Mouse (Mus musculus) midbrain, embryonic 11.5 days (tissue): Measurements from ENCODE around the gene Cracr2a. TPM values are rescaled to one million over a fixed set of nuclear protein-coding genes. Genes with fewer than 3 reads are reported as not detected.

Source experiments
- ATAC-seq: fragments of 200-750 bp; cut with Nextera tagmentation; 2 replicates; pipeline ENCODE4 v1.8.0; 2017; ENCODE audit warnings: moderate TSS enrichment, moderate library complexity; ENCODE audit not compliant: low FRiP score
- DNase-seq: peaks from one replicate; pipeline ENCODE4 v3.0.0; 2015; ENCODE audit warnings: low spot score; ENCODE audit errors: missing footprints
- H3K27ac ChIP-seq: fragments of 300-500 bp; sonication (generic); 2 replicates; pipeline ENCODE4 v1.5.1; 2014; ENCODE audit warnings: low read depth, low read length
- H3K27me3 ChIP-seq: fragments of 300-500 bp; sonication (generic); 2 replicates; pipeline ENCODE4 v1.6.1; 2014; ENCODE audit warnings: mild to moderate bottlenecking, low read length, moderate library complexity, mixed read lengths; ENCODE audit not compliant: control insufficient read depth, insufficient read depth
- H3K36me3 ChIP-seq: fragments of 300-500 bp; sonication (generic); 2 replicates; pipeline ENCODE4 v1.6.1; 2014; ENCODE audit warnings: mild to moderate bottlenecking, low read length, moderate library complexity, mixed read lengths; ENCODE audit not compliant: control insufficient read depth, insufficient read depth
- H3K4me1 ChIP-seq: fragments of 300-500 bp; sonication (generic); 2 replicates; pipeline ENCODE4 v1.6.1; 2014; ENCODE audit warnings: low read length; ENCODE audit not compliant: control insufficient read depth, insufficient read depth
- H3K4me2 ChIP-seq: fragments of 300-500 bp; sonication (generic); 2 replicates; pipeline ENCODE4 v1.6.1; 2014; ENCODE audit warnings: mild to moderate bottlenecking, moderate library complexity
- H3K4me3 ChIP-seq: fragments of 300-500 bp; sonication (generic); 2 replicates; pipeline ENCODE4 v1.5.1; 2014; ENCODE audit warnings: low read depth, low read length
- H3K9ac ChIP-seq: fragments of 300-500 bp; sonication (generic); 2 replicates; pipeline ENCODE4 v1.6.1; 2014; ENCODE audit warnings: low read length
- H3K9me3 ChIP-seq: fragments of 300-500 bp; sonication (generic); 2 replicates; pipeline ENCODE4 v1.6.1; 2016; ENCODE audit warnings: low read length; ENCODE audit not compliant: control insufficient read depth
- WGBS: fragments of 180-500 bp; shearing (Covaris S2); extraction: QIAGEN DNeasy Blood & Tissue Kit; methylation state at CpG from one replicate; pipeline ENCODE4 v1.1.7; 2014; 5-methylcytosine and 5-hydroxymethylcytosine counted together
- polyA plus RNA-seq: library from polyadenylated mRNA; unstranded; fragments of >200 nt; fragmentation: Nextera tagmentation; extraction: Ambion mirVana; gene quantifications from 2 replicates; pipeline ENCODE4 v1.2.1, GENCODE M21; 2014

Gene Cracr2a
- polyA plus RNA-seq, 1 experiment from 2014 or later = 0.34 TPM

DNA sequence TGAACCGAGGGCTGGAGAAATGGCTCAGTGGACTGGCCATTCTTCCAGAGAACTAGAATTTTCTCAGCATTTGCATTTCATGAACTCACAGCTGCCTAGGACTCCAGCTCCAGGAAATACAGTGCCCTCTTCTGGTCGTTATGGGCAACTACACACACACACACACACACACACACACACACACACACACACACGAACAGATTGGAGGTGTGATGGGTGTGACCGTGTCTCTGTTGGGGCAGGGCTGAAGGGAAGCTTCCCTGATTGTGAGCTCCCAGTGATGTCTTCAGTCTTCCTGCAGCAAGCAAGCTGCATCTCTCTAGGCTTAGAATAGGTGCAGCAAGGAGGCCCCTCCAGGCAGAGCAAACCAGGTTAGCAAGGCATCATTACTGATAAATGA is 8.2 kb upstream of the Cracr2a start:
- 81% methylated on average over 4 of the region's 4 CpGs for WGBS
- H3K9me3 ChIP-seq = no peaks in the 10 kb centered on the region
- no peak for DNase-seq
- H3K36me3 ChIP-seq = no peaks in the 10 kb centered on the region
- no peak overlapping the region for H3K4me2 ChIP-seq
- H3K27me3 ChIP-seq = no peaks in the 10 kb centered on the region
- no peak for ATAC-seq
- no peak overlapping the region for H3K4me3 ChIP-seq
- peaks cover 2% of the 10 kb centered on the region; the same call in 1 of the 2 replicates for H3K4me1 ChIP-seq
- no peak overlapping the region for H3K27ac ChIP-seq
- no peak overlapping the region for H3K9ac ChIP-seq

GRCm38 (mm10) chr6:127555553-127555952 is 5.6 kb upstream of the Cracr2a start:
- ATAC-seq = no peak

DNA sequence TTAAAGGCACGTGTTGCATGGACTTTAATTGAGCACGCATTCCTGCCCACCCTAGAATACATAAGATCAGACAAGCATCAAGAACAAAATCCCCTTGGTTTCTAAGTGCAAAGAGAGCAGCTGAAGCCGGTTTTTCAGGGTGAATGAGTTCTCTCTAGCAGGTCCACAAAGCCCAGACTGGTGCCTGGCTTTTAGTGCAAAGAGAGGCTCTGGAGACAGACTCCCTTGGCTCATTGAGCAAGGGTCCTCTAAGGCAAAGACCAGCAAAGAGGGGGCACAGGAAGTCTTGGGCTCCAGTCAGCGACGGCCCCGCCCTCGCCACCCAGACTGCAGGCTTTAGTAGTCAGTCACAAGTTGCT is 287 bp upstream of the Cracr2a start:
- H3K9ac ChIP-seq = peak overlapping the region; percentile 53
- H3K27ac ChIP-seq = no peak overlapping the region
- no peaks in the 10 kb centered on the region for H3K9me3 ChIP-seq
- DNase-seq (no peak), ATAC-seq (no peak)
- peaks cover 2% of the 10 kb centered on the region; the same call in 1 of the 2 replicates for H3K4me1 ChIP-seq
- H3K36me3 ChIP-seq = no peaks in the 10 kb centered on the region
- H3K27me3 ChIP-seq = no peaks in the 10 kb centered on the region
- peak overlapping the region; percentile 80 for H3K4me2 ChIP-seq
- 9% methylated on average over 7 of the region's 7 CpGs for WGBS
- H3K4me3 ChIP-seq = peak overlapping the region; percentile 43

More at GRCm38 (mm10) chr6:127555553-127555952, 5.6 kb upstream of the Cracr2a start:
- no peak overlapping the region for H3K9ac ChIP-seq
- no peaks in the 10 kb centered on the region for H3K36me3 ChIP-seq
- H3K27ac ChIP-seq = no peak overlapping the region
- DNase-seq = no peak
- H3K4me2 ChIP-seq = no peak overlapping the region
- H3K27me3 ChIP-seq = no peaks in the 10 kb centered on the region
- 77% methylated on average over 6 of the region's 6 CpGs for WGBS
- no peak overlapping the region for H3K4me3 ChIP-seq
- no peaks in the 10 kb centered on the region for H3K9me3 ChIP-seq
- no peaks in the 10 kb centered on the region for H3K4me1 ChIP-seq

GRCm38 (mm10) chr6:127563511-127563910 is 2.4 kb downstream of the Cracr2a start:
- DNase-seq (no peak), ATAC-seq (no peak)
- H3K27ac ChIP-seq = no peak overlapping the region
- no peaks in the 10 kb centered on the region for H3K27me3 ChIP-seq
- no peak overlapping the region for H3K4me2 ChIP-seq
- no peaks in the 10 kb centered on the region for H3K9me3 ChIP-seq
- H3K9ac ChIP-seq = no peak overlapping the region
- H3K36me3 ChIP-seq = no peaks in the 10 kb centered on the region
- WGBS = 84% methylated on average over 4 of the region's 4 CpGs
- H3K4me3 ChIP-seq = no peak overlapping the region
- H3K4me1 ChIP-seq = peaks cover 2% of the 10 kb centered on the region; the same call in 1 of the 2 replicates

GRCm38 (mm10) chr6:127565951-127566732 is 5.0 kb downstream of the Cracr2a start:
- ATAC-seq = no peak
- no peaks in the 10 kb centered on the region for H3K27me3 ChIP-seq
- 94% methylated on average over 7 of the region's 7 CpGs for WGBS

GRCm38 (mm10) chr6:127571849-127572550 is 10.9 kb downstream of the Cracr2a start:
- Histone ChIP-seq H3K4me3 (no peak overlapping the region), H3K9me3 (no peaks in the 10 kb centered on the region), H3K4me1 (no peaks in the 10 kb centered on the region), H3K36me3 (no peaks in the 10 kb centered on the region), H3K27me3 (no peaks in the 10 kb centered on the region), H3K27ac (no peak overlapping the region), H3K4me2 (no peak overlapping the region), H3K9ac (no peak overlapping the region)
- 73% methylated on average over 8 of the region's 8 CpGs for WGBS
- DNase-seq = no peak
- no peak for ATAC-seq

More at GRCm38 (mm10) chr6:127565951-127566732, 5.0 kb downstream of the Cracr2a start:
- no peak for DNase-seq
- no peak overlapping the region for H3K4me3 ChIP-seq
- no peak overlapping the region for H3K9ac ChIP-seq
- no peak overlapping the region for H3K27ac ChIP-seq
- H3K36me3 ChIP-seq = no peaks in the 10 kb centered on the region
- H3K4me2 ChIP-seq = no peak overlapping the region
- H3K9me3 ChIP-seq = no peaks in the 10 kb centered on the region
- H3K4me1 ChIP-seq = no peaks in the 10 kb centered on the region; the same call in 1 of the 2 replicates

GRCm38 (mm10) chr6:127573779-127574463 is 12.8 kb downstream of the Cracr2a start:
- WGBS = 80% methylated on average over 11 of the region's 11 CpGs

DNA sequence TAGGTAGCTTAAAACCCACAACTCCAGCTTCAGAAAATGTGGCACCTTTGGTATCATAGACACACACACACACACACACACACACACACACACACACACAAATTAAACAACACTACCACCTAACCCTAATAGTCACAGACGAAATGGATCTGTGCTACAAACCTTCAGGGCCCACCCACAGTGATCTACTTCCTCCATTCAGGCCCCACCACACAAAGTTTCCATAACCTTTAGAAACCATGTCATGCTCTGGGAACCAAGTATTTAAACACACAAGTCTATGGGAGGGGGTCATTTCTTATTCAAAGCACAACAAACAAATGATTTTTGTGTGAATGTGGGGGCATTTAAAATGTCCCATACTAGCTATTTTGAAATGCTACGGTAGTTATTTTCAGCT is 14.1 kb downstream of the Cracr2a start:
- Histone ChIP-seq H3K9me3 (no peaks in the 10 kb centered on the region), H3K36me3 (no peaks in the 10 kb centered on the region), H3K27me3 (no peaks in the 10 kb centered on the region), H3K4me2 (no peak overlapping the region), H3K27ac (no peak overlapping the region), H3K4me1 (no peaks in the 10 kb centered on the region), H3K9ac (no peak overlapping the region), H3K4me3 (no peak overlapping the region)
- WGBS = 79% methylated on average over 2 of the region's 2 CpGs
- DNase-seq = peak; percentile 35
- no peak for ATAC-seq

More at GRCm38 (mm10) chr6:127573779-127574463, 12.8 kb downstream of the Cracr2a start:
- Histone ChIP-seq H3K36me3 (no peaks in the 10 kb centered on the region), H3K27ac (no peak overlapping the region), H3K4me1 (no peaks in the 10 kb centered on the region), H3K9ac (no peak overlapping the region), H3K9me3 (no peaks in the 10 kb centered on the region), H3K4me3 (no peak overlapping the region), H3K4me2 (no peak overlapping the region), H3K27me3 (no peaks in the 10 kb centered on the region)
- DNase-seq (peak; percentile 73), ATAC-seq (no peak)

- no peak for ATAC-seq
Measured at GRCm38 (mm10) chr6:127577688-127578087, 16.6 kb downstream of the Cracr2a start.

More at GRCm38 (mm10) chr6:127577688-127578087, 16.6 kb downstream of the Cracr2a start:
- no peaks in the 10 kb centered on the region for H3K4me1 ChIP-seq
- H3K9me3 ChIP-seq = no peaks in the 10 kb centered on the region
- no peak overlapping the region for H3K4me2 ChIP-seq
- no peak overlapping the region for H3K4me3 ChIP-seq
- no peaks in the 10 kb centered on the region for H3K27me3 ChIP-seq
- no peaks in the 10 kb centered on the region for H3K36me3 ChIP-seq
- WGBS = 78% methylated on average over 4 of the region's 4 CpGs
- no peak overlapping the region for H3K27ac ChIP-seq
- peak; percentile 14 for DNase-seq
- H3K9ac ChIP-seq = no peak overlapping the region
